Mouse (Mus musculus): Measurements from ENCODE around the gene Lmln. TPM values are rescaled to one million over a fixed set of nuclear protein-coding genes. Genes with fewer than 3 reads are reported as not detected.
"Not testable (repeated sequence)": the region's sequence is repeated elsewhere in the genome, so short reads cannot be mapped to it uniquely, and the experiment has no call there.

The Lmln gene
- polyA plus RNA-seq, 1 experiment from 2014 or later, result 1.8 TPM

DNA sequence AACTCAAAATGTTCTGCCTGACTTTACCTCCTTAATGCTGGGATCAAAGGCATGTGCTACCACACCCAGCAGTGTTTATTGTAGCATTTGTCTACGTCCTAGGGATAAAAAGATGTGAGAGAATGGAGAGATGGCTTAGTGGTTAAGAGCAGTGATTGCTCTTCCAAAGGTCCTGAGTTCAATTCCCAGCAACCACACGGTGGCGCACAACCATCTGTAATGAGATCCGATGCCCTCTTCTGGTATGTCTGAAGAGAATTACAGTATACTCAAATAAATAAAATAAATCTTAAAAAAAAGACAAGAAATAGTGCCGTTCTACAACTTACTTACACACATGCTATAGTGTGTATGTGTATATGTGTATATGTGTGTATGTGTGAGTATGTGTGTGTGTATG lies 105.2 kb downstream of the Lmln start:
- no peak overlapping the region for H3K4me3 ChIP-seq
- WGBS, result 50% methylated on average over 5 of the region's 5 CpGs
- ATAC-seq (ENCODE audit: insufficient number of reproducible peaks, insufficient read depth, low FRiP score, low TSS enrichment), result no peak

GRCm38 (mm10) chr16:33169471-33170034 lies 107.2 kb downstream of the Lmln start:
- no peak overlapping the region for H3K4me3 ChIP-seq
- 73% methylated on average over 8 of the region's 8 CpGs for WGBS

More for the DNA sequence above, 105.2 kb downstream of the Lmln start:
- Histone ChIP-seq H3K9ac (no peak overlapping the region), H3K27me3 (no peaks in the 10 kb centered on the region), H3K9me3 (no peaks in the 10 kb centered on the region), H3K4me2 (replicated peaks) (no peak overlapping the region), H3K36me3 (no peaks in the 10 kb centered on the region), H3K4me1 (0 out of 2 replicates have a peak, but pooled peaks cover 2% of the 10 kb centered on the region), H3K27ac (no peak overlapping the region)

GRCm38 (mm10) chr16:33170716-33171587 lies 108.6 kb downstream of the Lmln start:
- 71% methylated on average over 9 of the region's 9 CpGs for WGBS
- no peak overlapping the region for H3K9ac ChIP-seq
- no peak overlapping the region for H3K4me2 ChIP-seq (replicated peaks)
- H3K9me3 ChIP-seq, result no peaks in the 10 kb centered on the region
- H3K36me3 ChIP-seq, result no peaks in the 10 kb centered on the region
- no peak overlapping the region for H3K4me3 ChIP-seq
- H3K27ac ChIP-seq, result no peak overlapping the region
- H3K4me1 ChIP-seq, result 0 out of 2 replicates have a peak, but pooled peaks cover 2% of the 10 kb centered on the region
- no peaks in the 10 kb centered on the region for H3K27me3 ChIP-seq
- ATAC-seq (ENCODE audit: insufficient number of reproducible peaks, insufficient read depth, low FRiP score, low TSS enrichment), result no peak

More at GRCm38 (mm10) chr16:33169471-33170034, 107.2 kb downstream of the Lmln start:
- H3K9me3 ChIP-seq, result no peaks in the 10 kb centered on the region
- H3K4me2 ChIP-seq (replicated peaks), result no peak overlapping the region
- H3K27ac ChIP-seq, result no peak overlapping the region
- H3K9ac ChIP-seq, result no peak overlapping the region
- no peaks in the 10 kb centered on the region for H3K36me3 ChIP-seq
- H3K4me1 ChIP-seq, result 0 out of 2 replicates have a peak, but pooled peaks cover 2% of the 10 kb centered on the region
- no peak for ATAC-seq (ENCODE audit: insufficient number of reproducible peaks, insufficient read depth, low FRiP score, low TSS enrichment)
- H3K27me3 ChIP-seq, result no peaks in the 10 kb centered on the region

GRCm38 (mm10) chr16:33171800-33172199 lies 109.5 kb downstream of the Lmln start:
- H3K36me3 ChIP-seq, result no peaks in the 10 kb centered on the region
- no peaks in the 10 kb centered on the region for H3K9me3 ChIP-seq
- no peak overlapping the region for H3K27ac ChIP-seq
- ATAC-seq (ENCODE audit: insufficient number of reproducible peaks, insufficient read depth, low FRiP score, low TSS enrichment), result no peak
- H3K4me1 ChIP-seq, result 0 out of 2 replicates have a peak, but pooled peaks cover 2% of the 10 kb centered on the region
- H3K27me3 ChIP-seq, result no peaks in the 10 kb centered on the region
- 82% methylated on average over 6 of the region's 6 CpGs for WGBS
- H3K4me3 ChIP-seq, result no peak overlapping the region
- no peak overlapping the region for H3K4me2 ChIP-seq (replicated peaks)
- H3K9ac ChIP-seq, result no peak overlapping the region

GRCm38 (mm10) chr16:33173151-33173550 lies 110.8 kb downstream of the Lmln start:
- no peaks in the 10 kb centered on the region for H3K9me3 ChIP-seq
- WGBS, result 58% methylated on average over 5 of the region's 5 CpGs
- H3K36me3 ChIP-seq, result no peaks in the 10 kb centered on the region
- no peak for ATAC-seq (ENCODE audit: insufficient number of reproducible peaks, insufficient read depth, low FRiP score, low TSS enrichment)
- H3K4me3 ChIP-seq, result no peak overlapping the region
- H3K9ac ChIP-seq, result no peak overlapping the region
- H3K27me3 ChIP-seq, result no peaks in the 10 kb centered on the region
- H3K4me2 ChIP-seq (replicated peaks), result no peak overlapping the region
- H3K4me1 ChIP-seq, result 0 out of 2 replicates have a peak, but pooled peaks cover 2% of the 10 kb centered on the region
- no peak overlapping the region for H3K27ac ChIP-seq

GRCm38 (mm10) chr16:33174695-33175094 lies 112.4 kb downstream of the Lmln start:
- no peak overlapping the region for H3K9ac ChIP-seq
- ATAC-seq (ENCODE audit: insufficient number of reproducible peaks, insufficient read depth, low FRiP score, low TSS enrichment), result no peak
- no peaks in the 10 kb centered on the region for H3K36me3 ChIP-seq
- no peak overlapping the region for H3K4me3 ChIP-seq
- H3K4me2 ChIP-seq (replicated peaks), result no peak overlapping the region
- H3K9me3 ChIP-seq, result no peaks in the 10 kb centered on the region
- no peaks in the 10 kb centered on the region for H3K27me3 ChIP-seq
- H3K4me1 ChIP-seq, result 0 out of 2 replicates have a peak, but pooled peaks cover 2% of the 10 kb centered on the region
- H3K27ac ChIP-seq, result no peak overlapping the region

DNA sequence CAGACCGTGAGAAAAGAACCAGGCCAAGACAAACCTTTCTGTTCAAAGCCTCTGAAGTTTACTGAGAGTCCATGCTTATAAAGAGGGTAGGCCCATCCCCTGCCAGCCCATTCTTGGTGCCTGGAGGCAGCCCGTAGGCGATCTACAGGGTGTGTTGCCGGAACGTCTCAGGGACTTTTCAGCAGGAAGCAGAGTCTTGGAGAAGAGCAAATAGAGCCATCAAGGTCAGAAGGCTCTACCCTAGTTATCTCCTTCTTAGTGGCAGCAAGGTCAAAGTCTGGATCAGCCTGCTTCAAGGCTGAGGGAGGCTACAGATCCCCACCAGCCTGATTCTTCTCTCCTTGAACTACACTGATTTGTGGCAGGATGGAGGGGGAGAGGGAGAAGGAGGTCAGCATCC lies 114.5 kb downstream of the Lmln start:
- H3K9me3 ChIP-seq; H3K27me3 ChIP-seq; H3K4me3 ChIP-seq; H3K4me1 ChIP-seq; ATAC-seq (ENCODE audit: insufficient number of reproducible peaks, insufficient read depth, low FRiP score, low TSS enrichment); H3K4me2 ChIP-seq (replicated peaks); H3K9ac ChIP-seq; H3K27ac ChIP-seq; H3K36me3 ChIP-seq: not testable (repeated sequence)
- WGBS, result 85% methylated on average over 5 of the region's 5 CpGs

MicroRNAs within 50 kb of the gene (microRNA counts, 519-probe panel; counts per million panel counts)
- microRNA mmu-miR-1947, result 460 counts per million, percentile 65 among the panel's probes with 10 or more counts

Small RNA genes within 50 kb of the gene (microRNA-seq; reads per million reads assigned to microRNA genes)
- gene Gm22231, result not detected
- gene Mir1947, result 7.1 reads per million, percentile 23 among the genes with 10 or more reads in this experiment

Other genes starting within 250 kb of the Lmln start
- gene Fyttd1, start 185.0 kb upstream of the Lmln start, polyA plus RNA-seq (2016; fragmentation: Nextera tagmentation; extraction: Ambion mirVana), result 106 and 124 TPM in 2 replicates
- 19.0 and 20.8 TPM in 2 replicates for gene Rubcn, start 184.8 kb upstream of the Lmln start, polyA plus RNA-seq (2016; fragmentation: Nextera tagmentation; extraction: Ambion mirVana)
- 42.6 and 43.7 TPM in 2 replicates for gene Lrch3, start 148.4 kb upstream of the Lmln start, polyA plus RNA-seq (2016; fragmentation: Nextera tagmentation; extraction: Ambion mirVana)
- gene Iqcg, start 6.3 kb upstream of the Lmln start, polyA plus RNA-seq (2016; fragmentation: Nextera tagmentation; extraction: Ambion mirVana), result 2.4 and 3.1 TPM in 2 replicates
- 849 and 899 TPM in 2 replicates for gene Rpl35a, start 6.1 kb upstream of the Lmln start, polyA plus RNA-seq (2016; fragmentation: Nextera tagmentation; extraction: Ambion mirVana)
- gene Osbpl11, start 122.5 kb downstream of the Lmln start, polyA plus RNA-seq (2016; fragmentation: Nextera tagmentation; extraction: Ambion mirVana), result 29.6 and 30.0 TPM in 2 replicates
- gene Snx4, start 188.9 kb downstream of the Lmln start, polyA plus RNA-seq (2016; fragmentation: Nextera tagmentation; extraction: Ambion mirVana), result 79.0 and 81.0 TPM in 2 replicates